Mouse (Mus musculus) lung, postnatal 0 days (tissue): ENCODE data around the gene Ogdh.

Source experiments
- CTCF ChIP-seq: IDR thresholded peaks from 2 replicates; pipeline ENCODE4 v1.5.1; 2016; ENCODE audit warnings: antibody characterized with exemption, mild to moderate bottlenecking
- EP300 ChIP-seq: IDR thresholded peaks from 2 replicates; pipeline ENCODE4 v1.6.1; 2016; ENCODE audit warnings: antibody characterized with exemption, mild to moderate bottlenecking, control low read depth

DNA sequence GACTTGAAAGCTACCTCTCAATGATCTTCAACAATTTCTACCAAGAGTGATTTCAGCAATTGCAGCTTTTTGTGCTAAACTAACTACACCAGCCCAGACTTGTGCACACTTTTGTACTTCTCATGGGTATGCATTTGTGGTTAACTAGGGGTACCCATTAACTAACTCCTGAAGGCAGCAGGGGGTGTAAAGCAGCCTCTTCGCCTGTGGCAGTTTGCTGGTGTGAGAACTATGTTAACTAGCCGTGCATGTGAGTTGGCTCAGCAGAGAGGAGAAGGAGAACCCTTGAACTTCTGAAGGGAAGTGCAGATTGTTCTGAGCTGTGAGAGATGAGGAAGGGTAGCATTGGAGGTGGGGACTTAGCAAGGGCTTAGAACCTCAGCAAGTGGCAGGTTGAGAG lies 11.4 kb downstream of the Ogdh start:
- no peak for TF ChIP-seq EP300
- no peak for TF ChIP-seq CTCF
